Comparison of ENCODE assay signal across 8 mouse cellular contexts in genomic region chrX:167049191-167049968, GRCm38 (mm10).
A peak's percentile ranks its signal among the peaks of the same experiment; 100 is the strongest.
DNase-seq lines count a peak whose midpoint lies in the region; ATAC-seq and TF ChIP-seq lines count a peak whose summit lies in the region.

No protein-coding gene starts in this region.

- no peaks in the 10 kb centered on the region for H3K36me3 ChIP-seq in liver, postnatal 0 days (replicated peaks; ENCODE audit: insufficient read depth, low read length)
- no peaks in the 10 kb centered on the region for H3K36me3 ChIP-seq in intestine, postnatal 0 days (ENCODE audit: control insufficient read depth, insufficient read depth)
- H3K36me3 ChIP-seq in splenic B cell, adult 2 months (ENCODE audit: control insufficient read depth, insufficient read depth, low read length, poor library complexity, severe bottlenecking): no peaks in the 10 kb centered on the region
- H3K36me3 ChIP-seq in thymus, adult 2 months (ENCODE audit: control insufficient read depth, insufficient read depth, low read length): no peaks in the 10 kb centered on the region

- 55% methylated on average over 5 of the region's 5 CpGs for WGBS in liver, postnatal 0 days (ENCODE audit: insufficient replicate concordance)
- WGBS in intestine, postnatal 0 days: 65% methylated on average over 5 of the region's 5 CpGs
- WGBS in thymus, adult 2 months: 18% methylated on average over 5 of the region's 5 CpGs

- TF ChIP-seq CTCF in liver, postnatal 0 days (IDR thresholded peaks at IDR 0.05; ENCODE audit: low read depth): no peak
- TF ChIP-seq CTCF in intestine, postnatal 0 days (IDR thresholded peaks at IDR 0.05; ENCODE audit: low read depth): no peak
- no peak for TF ChIP-seq CTCF in thymus, adult 2 months (IDR thresholded peaks at IDR 0.05; ENCODE audit: borderline replicate concordance, control insufficient read depth, extremely low read depth, insufficient read depth, low read length, poor library complexity)

- H3K4me1 ChIP-seq in liver, postnatal 0 days (ENCODE audit: insufficient read depth): no peaks in the 10 kb centered on the region
- no peaks in the 10 kb centered on the region for H3K4me1 ChIP-seq in intestine, postnatal 0 days (replicated peaks; ENCODE audit: control insufficient read depth, insufficient read depth, low read length)
- no peaks in the 10 kb centered on the region for H3K4me1 ChIP-seq in thymus, adult 2 months (replicated peaks; ENCODE audit: control insufficient read depth, insufficient read depth, low read length)

- peak; percentile 2 for DNase-seq in embryo, embryonic 11 days
- DNase-seq in embryo, embryonic 10 days (ENCODE audit: low spot score): no peak
- DNase-seq in liver, postnatal 0 days: no peak
- DNase-seq in liver: no peak
- peak; percentile 32 for DNase-seq in splenic B cell, adult 2 months (ENCODE audit: low read depth, low spot score)
- no peak for DNase-seq in thymus, adult 2 months
- no peak for DNase-seq in urinary bladder, postnatal 14 days (ENCODE audit: low spot score)

- H3K9ac ChIP-seq in liver, postnatal 0 days (replicated peaks): no peak overlapping the region
- H3K9ac ChIP-seq in intestine, postnatal 0 days (ENCODE audit: low read depth, low read length): no peak overlapping the region

- H3K4me2 ChIP-seq in liver, postnatal 0 days (ENCODE audit: low read depth, low read length): no peak overlapping the region
- no peak overlapping the region for H3K4me2 ChIP-seq in intestine, postnatal 0 days (replicated peaks; ENCODE audit: low read depth)

- no peak for TF ChIP-seq POLR2A in thymus, adult 2 months (IDR thresholded peaks at IDR 0.05; ENCODE audit: control insufficient read depth, extremely low read depth, insufficient read depth, low read length, poor library complexity)

- peak overlapping the region; percentile 11; the same call in 1 of the 2 replicates for H3K27ac ChIP-seq in liver, postnatal 0 days (ENCODE audit: low read depth)
- no peak overlapping the region for H3K27ac ChIP-seq in intestine, postnatal 0 days (ENCODE audit: low read depth, low read length)
- no peak overlapping the region for H3K27ac ChIP-seq in thymus, adult 2 months (ENCODE audit: control insufficient read depth, insufficient read depth, low read length)

- H3K27me3 ChIP-seq in liver, postnatal 0 days (ENCODE audit: insufficient read depth, low read length): no peaks in the 10 kb centered on the region
- no peaks in the 10 kb centered on the region for H3K27me3 ChIP-seq in intestine, postnatal 0 days (replicated peaks; ENCODE audit: control insufficient read depth, insufficient read depth, low read length)
- no peaks in the 10 kb centered on the region for H3K27me3 ChIP-seq in splenic B cell, adult 2 months (ENCODE audit: control insufficient read depth, insufficient read depth, low read length, poor library complexity, severe bottlenecking)
- H3K27me3 ChIP-seq in thymus, adult 2 months (ENCODE audit: control insufficient read depth, insufficient read depth, low read length): no peaks in the 10 kb centered on the region

- ATAC-seq in liver, postnatal 0 days: no peak
- peak; percentile 56; the same call in 1 of the 2 replicates for ATAC-seq in intestine, postnatal 0 days

- H3K9me3 ChIP-seq in liver, postnatal 0 days (ENCODE audit: low read length): no peaks in the 10 kb centered on the region
- no peaks in the 10 kb centered on the region for H3K9me3 ChIP-seq in intestine, postnatal 0 days (ENCODE audit: control insufficient read depth)

- no peak for TF ChIP-seq EP300 in liver, postnatal 0 days (IDR thresholded peaks at IDR 0.05; ENCODE audit: low read depth)

- no peak overlapping the region for H3K4me3 ChIP-seq in liver, postnatal 0 days (ENCODE audit: low read depth, low read length)
- H3K4me3 ChIP-seq in intestine, postnatal 0 days (ENCODE audit: low read depth, low read length): no peak overlapping the region
- no peak overlapping the region for H3K4me3 ChIP-seq in thymus, adult 2 months (ENCODE audit: control insufficient read depth, insufficient read depth, low read length)

Comparison
In these comparisons a context has a peak if more than half of its experiments do, and no peak if none do; other contexts are left out.
1. DNase-seq: peak in embryo, embryonic 11 days (single experiment) and splenic B cell, adult 2 months (single experiment); none in embryo, embryonic 10 days (single experiment), liver, postnatal 0 days (single experiment), liver (single experiment), thymus, adult 2 months (single experiment) and urinary bladder, postnatal 14 days (single experiment).